Mouse (Mus musculus): ENCODE results near the gene Naga.

Naga gene

GRCm38 (mm10) chr15:82339150-82339549 lies 425 bp upstream of the Naga start:
- peak in 1 of 2 experiments; percentile 52 for DNase-seq (ENCODE audit: low spot score in 2 of 2)

DNA sequence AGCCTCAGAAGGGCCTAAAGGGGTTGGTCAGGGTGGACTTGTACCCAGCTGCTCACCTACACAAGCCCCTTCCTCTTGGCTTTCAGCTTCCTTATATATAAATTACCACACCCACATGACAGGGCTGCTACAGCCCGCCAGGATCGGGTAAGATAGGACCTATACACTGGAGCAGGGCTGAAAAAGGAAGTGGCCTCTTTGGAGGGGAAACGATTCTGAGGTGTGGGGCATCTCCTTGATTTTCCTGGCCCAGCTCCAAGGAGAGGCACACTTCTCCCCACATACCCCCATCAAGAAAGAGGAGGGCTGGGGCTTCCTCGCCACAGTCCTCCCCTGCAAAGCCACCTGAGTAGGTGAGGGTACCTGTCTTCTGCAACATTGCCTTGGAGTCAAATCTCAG lies 850 bp downstream of the Naga start:
- peak; percentile 30 to 37 for DNase-seq (ENCODE audit: low spot score in 2 of 2)

DNA sequence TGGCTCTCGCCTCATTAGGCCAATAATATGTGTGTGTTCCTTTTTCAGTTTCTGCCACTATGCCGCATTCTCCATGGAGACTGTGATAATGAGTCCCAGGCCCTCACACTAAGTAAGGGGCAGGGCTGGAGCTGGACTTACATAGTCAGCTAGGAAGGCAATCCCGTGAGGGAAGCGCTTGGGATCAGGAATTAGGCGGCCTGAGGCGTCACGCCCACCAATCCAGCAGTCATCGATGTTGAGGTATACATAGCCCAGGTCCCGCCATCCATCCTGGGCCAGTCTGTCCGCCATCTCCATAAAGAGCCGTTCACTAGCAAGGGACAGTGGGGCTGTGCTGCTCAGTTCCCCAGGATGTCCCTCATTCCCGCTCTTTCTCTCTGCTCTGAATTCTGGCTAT lies 2.1 kb downstream of the Naga start:
- DNase-seq (ENCODE audit: low spot score in 2 of 2) = no peak

DNA sequence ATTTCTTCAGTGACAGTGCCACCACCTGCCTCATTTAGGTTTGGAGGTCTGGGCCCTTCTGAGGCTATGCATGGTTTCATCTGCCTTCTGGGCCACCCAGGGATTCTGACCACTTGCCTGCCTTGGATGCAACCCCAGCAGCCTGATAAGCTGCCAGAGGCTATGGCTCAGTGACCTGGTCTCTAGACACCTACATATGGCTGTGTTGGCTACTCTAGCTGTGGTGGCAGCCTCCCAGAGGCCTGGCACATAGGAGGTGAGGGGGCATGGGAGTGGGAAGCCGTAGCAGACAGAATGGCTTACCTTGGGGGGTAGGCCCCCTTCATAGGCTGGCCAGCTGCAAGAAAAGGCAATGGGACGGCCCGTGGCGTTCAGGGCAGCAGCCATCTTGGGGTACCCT lies 3.5 kb downstream of the Naga start:
- DNase-seq (ENCODE audit: low spot score in 2 of 2) = no peak

GRCm38 (mm10) chr15:82325382-82325781 lies 13.3 kb downstream of the Naga start:
- DNase-seq (ENCODE audit: low spot score in 2 of 2) = no peak

- DNase-seq (ENCODE audit: low spot score in 2 of 2) = no peak
These were observed 16.5 kb downstream of the Naga start for GRCm38 (mm10) chr15:82322195-82322594.

DNA sequence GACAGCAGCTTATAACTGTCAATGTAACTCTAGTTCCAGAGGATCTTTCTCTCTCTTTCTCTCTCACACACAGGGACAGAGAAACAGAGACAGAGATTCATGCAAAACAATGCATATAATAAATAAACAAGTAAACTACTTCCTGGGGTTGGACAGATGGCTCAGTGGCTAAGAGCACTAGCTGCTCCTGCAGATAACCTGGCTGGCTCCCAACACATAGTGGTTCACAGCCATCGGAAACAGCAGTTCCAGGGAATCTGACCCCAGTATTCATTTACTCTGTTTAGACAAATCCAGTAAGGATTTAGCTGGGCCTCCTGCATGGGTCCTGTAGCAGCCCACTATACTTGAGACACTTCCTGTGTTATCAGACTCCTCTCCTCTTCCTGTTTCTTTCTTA lies 19.1 kb downstream of the Naga start:
- no peak for DNase-seq (ENCODE audit: low spot score in 2 of 2)

DNA sequence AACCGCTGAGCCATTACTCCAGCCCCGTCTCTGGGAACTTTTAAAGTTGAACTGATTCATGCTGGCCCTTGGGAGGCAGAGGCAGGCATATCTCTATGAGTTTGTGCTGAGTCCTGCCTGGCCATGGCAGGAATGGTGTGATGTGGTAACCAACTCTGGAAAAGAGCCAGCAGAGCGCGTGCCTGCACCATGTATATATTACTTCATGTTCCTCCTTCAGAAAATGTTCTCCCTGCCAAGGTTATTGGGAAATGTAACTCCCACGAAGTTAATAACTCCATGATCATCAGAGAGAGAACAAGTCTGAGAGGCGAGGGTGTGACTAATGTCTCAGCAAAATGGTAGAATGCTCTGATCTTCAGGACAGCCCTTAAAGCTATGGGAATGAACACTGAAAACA lies 20.9 kb downstream of the Naga start:
- DNase-seq (ENCODE audit: low spot score in 2 of 2) = no peak

DNA sequence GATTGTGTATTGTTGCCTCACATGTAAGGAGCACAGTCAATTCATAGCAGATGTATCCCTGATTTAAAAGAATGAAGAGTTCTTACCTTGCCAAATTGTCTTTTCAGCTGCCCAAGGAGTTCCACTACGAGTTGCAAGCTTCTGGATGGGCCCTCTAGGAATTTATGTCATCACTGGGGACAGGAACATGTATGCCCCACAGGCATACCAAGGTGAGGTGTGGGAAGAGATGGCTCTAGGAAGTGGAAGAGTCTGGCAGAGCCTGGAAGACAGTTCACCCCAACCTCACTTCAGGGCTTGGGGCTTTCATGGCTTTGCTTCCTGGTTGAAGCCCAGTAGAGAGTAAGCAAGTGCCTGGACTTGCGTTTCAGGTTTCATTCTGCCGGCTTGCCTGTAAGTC lies 30.3 kb downstream of the Naga start:
- DNase-seq (ENCODE audit: low spot score in 2 of 2) = no peak

DNA sequence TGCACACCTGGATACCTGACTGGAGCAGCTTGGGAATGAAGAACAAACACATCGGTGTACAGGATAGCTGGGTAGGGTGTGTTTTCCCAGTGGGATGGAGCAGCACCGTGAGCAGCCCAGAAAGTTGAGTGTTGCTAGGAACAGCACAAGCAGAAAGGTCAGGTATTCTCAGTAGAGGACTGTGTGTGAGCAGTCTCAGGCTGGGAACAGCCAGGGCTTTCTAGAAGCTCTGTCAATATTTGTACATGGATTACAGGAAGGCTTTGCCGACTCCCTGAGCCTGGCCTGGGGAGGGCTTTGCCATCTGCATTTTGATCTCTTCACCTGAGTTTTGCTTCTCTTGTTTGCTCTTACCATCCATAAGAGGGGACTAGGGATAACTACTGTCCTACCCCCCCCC lies 31.6 kb downstream of the Naga start:
- no peak for DNase-seq (ENCODE audit: low spot score in 2 of 2)

DNA sequence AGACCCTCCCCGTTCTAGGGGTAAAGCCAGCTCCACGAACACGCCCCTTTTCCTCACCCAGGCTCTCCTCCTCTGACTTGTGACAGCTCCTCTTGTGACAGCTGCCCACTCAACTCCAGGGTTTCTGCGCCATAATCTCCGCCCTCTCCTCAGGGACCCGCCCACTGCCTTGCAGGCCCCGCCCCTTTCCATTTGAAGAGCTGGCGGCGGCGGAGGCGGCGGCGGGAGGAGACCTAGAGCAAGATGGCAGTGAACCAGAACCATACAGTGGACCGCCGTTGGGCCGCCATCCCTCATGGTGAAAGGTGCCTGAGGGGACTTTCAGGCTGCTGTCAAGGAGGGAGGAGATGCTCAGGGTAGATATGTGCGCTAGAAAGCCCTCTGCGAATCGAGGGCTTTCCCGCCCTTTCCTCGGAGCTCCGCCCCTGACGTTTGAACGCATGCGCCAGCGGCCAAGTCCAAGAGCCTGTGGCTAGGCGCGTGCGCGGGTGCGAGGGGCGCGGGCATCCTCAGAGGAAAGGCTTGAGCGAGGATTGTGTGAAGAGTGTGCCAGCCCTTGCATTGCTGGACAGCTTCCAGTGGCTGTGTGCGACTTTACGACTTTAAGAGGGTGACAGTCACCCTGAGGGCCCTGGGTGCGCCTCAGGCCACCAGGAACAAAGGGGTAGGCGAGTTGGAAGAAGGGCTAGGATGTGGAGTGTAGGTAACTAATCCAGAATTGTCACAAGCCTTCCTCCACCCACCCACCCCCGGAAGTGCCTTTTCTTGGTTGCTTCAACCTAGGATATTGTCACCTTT lies 39.8 kb downstream of the Naga start, which contains the start of gene Wbp2nl:
Gene Wbp2nl, plus strand, starts transcription at position 191 of the 798 bp plus-strand sequence.
- DNase-seq (ENCODE audit: low spot score in 2 of 2) = peak in 1 of 2 experiments; percentile 28

GRCm38 (mm10) chr15:82294059-82294458 lies 44.7 kb downstream of the Naga start:
- no peak for DNase-seq (ENCODE audit: low spot score in 2 of 2)

DNA sequence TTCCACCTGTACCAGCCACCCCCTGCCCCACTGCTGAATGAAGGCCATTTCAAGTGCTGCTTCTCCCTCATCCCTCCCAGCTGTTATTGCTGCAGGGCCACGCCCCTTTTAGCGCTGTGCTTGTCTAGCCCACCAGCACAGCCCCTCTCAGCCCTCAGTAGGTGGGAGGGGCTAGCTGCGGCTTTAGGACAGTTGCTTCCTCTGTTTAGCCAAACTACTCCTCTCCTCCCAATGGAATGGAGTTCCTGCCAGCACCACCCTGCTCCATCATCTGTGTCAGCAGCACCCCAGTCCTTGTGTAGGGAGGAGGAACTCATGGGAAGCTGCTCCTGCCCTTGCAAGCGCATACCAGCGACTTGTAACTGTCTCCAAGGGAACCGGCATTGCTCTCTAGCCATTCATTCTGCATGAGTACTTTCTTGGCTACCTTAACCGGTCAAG lies 45.4 kb downstream of the Naga start:
- no peak for DNase-seq (ENCODE audit: low spot score in 2 of 2)

DNA sequence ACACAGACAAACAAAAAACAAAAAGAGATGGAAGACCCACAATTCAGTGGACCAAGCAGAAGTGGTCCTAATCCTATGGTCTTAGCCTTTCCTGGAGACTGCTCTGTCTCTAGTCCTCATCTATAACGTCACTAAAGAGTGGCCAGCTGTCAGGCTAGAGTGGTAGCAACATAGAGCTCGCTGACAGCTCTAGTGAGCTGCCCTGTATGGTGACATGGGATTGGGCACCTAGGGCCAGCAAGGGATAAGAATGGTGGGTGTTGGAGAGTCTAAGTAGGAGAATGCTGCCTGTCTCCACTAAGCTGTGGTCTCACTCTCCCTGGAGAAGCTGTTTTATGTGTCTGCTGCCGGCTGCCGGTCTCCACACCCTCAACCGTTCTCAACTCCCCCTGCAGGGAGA lies 45.9 kb downstream of the Naga start:
- DNase-seq (ENCODE audit: low spot score in 2 of 2) = no peak

DNA sequence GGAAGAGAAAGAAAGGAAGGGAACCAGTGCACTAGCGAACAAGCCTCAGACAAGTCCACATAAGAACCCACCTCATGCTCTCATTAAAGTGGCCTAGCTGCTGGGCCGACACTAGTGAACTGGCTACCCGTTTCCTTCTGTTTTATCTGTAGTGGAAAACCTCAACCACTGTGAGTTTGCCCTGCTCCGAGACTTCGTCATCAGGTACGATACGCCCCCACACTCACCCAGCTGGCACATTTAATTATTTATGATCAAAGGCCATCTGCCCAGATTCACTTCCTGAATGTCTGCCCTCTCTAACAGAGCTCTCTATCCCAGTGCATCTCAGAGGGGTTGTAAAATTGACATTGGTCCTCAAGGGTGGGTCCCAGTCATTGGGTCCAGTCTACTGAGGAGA lies 48.5 kb downstream of the Naga start:
- no peak for DNase-seq (ENCODE audit: low spot score in 2 of 2)

DNA sequence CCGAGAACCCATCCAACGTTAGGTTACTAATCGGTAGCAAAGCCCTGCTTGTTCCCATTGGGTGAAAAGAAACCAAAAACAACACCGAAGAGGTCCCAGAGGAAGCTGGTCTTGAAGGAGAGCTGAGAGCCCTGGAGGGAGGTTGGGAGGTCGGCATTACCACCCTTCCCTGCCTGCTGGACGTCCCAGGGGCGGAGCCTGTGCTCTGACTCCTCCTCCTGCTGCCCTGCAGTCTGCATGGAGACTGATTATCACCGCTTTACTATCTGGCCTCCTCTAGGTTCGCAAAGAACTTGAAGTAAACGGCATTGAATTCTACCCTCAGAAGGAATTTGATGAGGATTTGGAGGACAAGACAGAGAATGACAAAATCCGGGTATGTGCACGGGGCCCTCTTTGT lies 52.6 kb downstream of the Naga start:
- DNase-seq (ENCODE audit: low spot score in 2 of 2) = no peak

- DNase-seq (ENCODE audit: low spot score in 2 of 2) = no peak
These were observed 58.1 kb downstream of the Naga start for GRCm38 (mm10) chr15:82280638-82281037.
